Mouse (Mus musculus) heart, postnatal 36 days (tissue): ENCODE measurements around the gene Dnaaf2. TPM values are rescaled to one million over a fixed set of nuclear protein-coding genes. Genes with fewer than 3 reads are reported as not detected.

ENCODE experiments used
- DNase-seq, 2 experiments: peaks; one replicate each; pipeline ENCODE4 v3.0.0; 2021 to 2022
- intact Hi-C: fragments of 180-260 bp; cut with DNase I; formaldehyde crosslinking; loops from one replicate; pipeline ENCODE4 v1.15.1; 2025
- total RNA-seq, 2 experiments: library from RNA; stranded (reverse); gene quantifications; 2 replicates each; pipeline ENCODE4 v1.2.3; 2021

Gene Dnaaf2
- total RNA-seq, 2 experiments from 2014 or later, result 0.41 to 0.83 TPM

DNA sequence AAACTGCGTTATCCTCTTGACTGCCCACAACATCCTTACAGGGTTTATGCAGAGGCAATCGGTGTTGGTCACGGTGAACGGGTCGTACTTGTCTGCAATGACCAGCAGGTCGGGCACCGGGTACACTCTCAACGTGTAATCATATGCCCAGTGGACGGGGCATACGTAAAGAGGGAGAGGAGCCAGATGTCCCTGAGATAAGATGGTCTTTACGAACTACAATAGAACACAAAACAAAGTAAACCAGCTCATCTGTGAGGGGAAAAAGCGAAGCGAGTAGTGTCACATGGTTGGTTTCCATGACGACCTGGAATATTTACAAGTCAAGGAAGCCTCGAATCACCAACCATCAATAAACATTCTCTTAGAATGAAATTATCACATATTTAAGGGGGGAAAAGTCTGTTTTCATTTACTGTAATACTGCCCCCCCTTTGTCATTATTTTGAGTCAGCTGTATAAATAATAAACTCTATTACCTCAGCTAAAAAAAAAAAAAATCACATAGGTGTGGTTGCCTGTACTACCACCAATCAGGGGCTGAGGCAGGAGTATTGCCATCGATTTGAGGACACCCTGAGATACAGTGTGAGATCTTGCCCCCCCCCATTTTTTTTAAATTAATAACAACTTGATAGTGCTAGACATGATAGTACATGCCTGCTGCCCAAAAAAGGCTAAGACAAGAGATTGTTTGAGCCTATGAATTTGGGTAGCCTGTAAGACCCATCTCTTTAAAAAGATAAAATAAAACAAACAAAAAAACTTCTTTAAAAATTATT is 6.0 kb upstream of the Dnaaf2 start, which contains the start of gene Gm49384:
Gene Gm49384 (minus strand): TSS at position 216 of the 782 bp plus-strand sequence.
- intact Hi-C loops, result loop anchor here (10.0 kb wide), 1 partner anchor 381 kb away; the partner anchor contains the start of gene Vcpkmt
- no peak for DNase-seq

DNA sequence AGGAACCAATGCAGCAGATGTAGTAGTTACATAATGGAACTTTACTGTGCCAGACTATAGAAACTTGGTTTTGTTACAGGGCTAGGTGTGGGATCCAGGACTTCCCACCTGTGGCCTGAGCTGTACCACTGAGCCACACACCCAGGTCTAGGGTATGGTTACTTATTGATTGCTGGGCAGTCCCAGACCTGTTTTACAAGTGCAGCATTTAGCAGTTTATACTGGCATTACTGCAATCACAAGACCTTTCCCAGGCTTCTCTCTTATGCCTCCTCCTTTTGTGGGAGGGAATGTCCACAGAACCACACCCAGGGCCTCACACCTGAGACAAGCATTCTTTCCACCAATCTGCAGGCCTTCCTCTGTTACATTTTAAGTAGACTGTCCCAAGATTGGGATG is 756 bp upstream of the Dnaaf2 start:
- intact Hi-C loops, result loop anchor here (2.0 to 5.0 kb wide), 3 partner anchors 42 to 483 kb away; partner anchors contain the start of genes Klhdc1, Klhdc2 and Sos2
- DNase-seq, result no peak

DNA sequence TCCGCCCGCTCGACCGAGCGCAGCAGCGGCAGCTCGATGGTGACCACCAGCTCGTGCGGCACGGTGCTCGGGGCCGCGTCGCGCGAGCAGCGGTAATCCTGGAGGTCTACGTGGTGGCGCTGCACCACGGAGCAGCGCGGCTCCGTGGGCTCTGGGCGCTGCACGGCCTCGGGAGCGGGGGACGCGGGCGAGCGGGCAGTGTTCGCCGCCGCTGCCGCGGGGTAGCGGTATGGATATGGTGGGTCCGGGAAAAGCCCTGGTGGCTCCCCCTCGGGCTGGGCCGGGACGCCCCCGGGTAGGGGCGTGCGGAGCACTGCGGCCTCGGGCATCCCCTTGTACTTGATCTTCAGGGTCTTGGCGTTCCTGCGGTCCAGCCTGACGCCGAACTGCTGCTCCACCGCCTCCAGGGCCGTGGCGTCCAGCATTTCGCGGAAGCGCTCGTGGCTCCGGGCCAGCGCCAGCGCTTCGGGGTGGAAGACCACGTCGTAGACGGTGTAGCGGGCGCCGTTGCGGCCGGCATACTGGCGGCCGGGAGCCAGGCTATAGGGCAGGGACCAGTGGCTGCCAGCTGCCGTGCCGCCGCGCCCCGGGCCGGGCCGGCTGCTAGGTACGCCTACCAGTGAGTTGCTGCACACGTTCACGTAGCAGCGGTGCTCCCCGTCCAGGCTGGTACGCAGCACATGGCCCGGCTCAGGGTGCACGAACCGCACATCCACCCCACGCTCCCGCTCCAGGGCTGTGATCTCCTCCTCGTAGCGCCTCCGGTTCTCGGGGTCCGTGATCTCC is 658 bp downstream of the Dnaaf2 start:
- intact Hi-C loops, result loop anchor here (1.0 to 5.0 kb wide), 4 partner anchors 13 to 485 kb away; partner anchors contain the start of genes Klhdc1, Klhdc2, Mgat2 and Rpl36al
- DNase-seq, result peak; percentile 66 to 75

DNA sequence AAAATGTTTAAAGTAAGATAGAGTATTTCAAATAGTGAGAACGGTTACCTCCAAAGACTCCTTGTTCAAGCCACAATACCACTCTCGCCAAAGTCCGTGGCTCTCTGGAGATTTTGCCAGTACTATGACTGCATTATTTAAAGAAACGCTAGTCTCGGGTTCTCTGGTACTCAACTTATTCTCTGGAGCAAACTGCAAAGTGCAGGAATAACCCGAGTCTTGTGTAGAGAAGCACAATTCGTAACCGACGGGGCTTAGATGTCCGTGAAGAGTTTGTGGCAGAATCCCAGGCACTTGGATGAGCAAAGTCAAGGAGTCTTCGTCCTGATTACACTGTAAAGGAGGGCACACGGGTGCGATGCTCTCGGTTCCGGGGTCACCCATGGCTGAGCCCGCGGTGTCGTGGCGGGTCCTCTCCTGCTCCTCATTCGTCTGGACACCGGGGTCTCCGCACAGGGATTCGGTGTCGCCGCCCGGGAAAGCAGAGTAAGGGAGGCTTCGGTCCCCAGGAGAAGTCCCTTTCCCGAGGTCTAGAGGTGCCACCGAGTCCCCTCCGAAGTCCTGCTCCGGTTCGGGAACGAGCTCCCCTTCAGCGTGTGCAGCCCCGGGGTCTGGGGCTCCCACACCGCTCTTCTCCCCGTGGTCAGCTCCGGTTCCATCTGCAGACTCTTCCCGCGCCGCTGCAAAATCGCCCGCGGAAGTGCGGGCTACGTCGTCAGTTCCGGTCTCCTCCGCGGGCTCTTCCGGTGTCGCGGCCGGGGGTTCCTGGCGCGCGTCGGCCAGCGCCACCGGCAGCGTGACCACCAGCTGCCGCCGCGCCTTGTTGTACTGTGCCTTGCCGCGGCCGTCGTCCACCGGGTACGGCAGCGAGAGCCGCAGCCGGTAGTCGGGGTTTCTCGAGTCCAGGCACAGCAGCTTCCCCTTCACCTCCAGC is 1.5 kb downstream of the Dnaaf2 start, which contains the start of gene Gm49383:
Gene Gm49383 (minus strand): TSS at position 661 of the 934 bp plus-strand sequence.
- DNase-seq, result peak; percentile 73 to 78
- intact Hi-C loops, result loop anchor here (1.0 to 5.0 kb wide), 3 partner anchors 12 to 486 kb away; partner anchors contain the start of genes Klhdc2, Mgat2, Rpl36al and Sos2

DNA sequence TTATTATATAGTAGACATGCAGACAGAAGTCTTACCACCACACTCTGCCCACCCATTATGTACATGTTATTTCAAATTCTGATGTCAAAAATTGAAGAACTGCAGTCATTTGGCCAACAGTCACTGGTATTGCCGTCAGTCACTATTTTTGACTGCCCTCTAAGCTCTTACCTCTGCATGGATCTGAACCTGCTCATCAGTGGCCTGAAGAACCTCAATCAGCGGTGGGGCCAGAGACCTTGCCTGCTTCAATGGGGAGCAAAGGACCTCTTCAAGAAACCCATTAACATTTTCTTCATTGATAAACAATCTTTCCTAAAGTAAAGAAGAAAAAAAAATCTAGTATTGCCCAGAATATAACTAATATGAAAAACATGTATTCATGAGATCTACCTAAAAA is 5.6 kb downstream of the Dnaaf2 start:
- intact Hi-C loops, result no loop called here
- no peak for DNase-seq

DNA sequence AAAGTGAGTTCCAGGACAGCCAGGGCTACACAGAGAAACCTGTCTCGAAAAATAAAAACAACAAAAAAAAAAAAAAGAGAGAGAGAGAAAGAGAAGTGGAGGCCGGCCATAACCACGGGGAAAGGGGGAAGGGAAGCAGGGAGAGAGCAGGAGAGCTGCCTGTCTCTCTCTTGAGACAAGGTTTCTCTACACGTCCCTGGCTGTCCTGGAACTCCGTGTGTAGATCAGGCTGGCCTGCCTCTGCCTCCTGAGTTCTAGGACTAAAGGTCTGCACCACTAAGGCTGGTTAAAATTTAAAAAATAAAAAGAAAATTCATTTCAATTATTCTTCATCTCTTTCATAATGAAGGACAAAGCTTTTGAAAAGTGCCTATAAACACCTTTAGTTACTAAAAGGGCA is 6.8 kb downstream of the Dnaaf2 start:
- no peak for DNase-seq
- intact Hi-C loops, result no loop called here

DNA sequence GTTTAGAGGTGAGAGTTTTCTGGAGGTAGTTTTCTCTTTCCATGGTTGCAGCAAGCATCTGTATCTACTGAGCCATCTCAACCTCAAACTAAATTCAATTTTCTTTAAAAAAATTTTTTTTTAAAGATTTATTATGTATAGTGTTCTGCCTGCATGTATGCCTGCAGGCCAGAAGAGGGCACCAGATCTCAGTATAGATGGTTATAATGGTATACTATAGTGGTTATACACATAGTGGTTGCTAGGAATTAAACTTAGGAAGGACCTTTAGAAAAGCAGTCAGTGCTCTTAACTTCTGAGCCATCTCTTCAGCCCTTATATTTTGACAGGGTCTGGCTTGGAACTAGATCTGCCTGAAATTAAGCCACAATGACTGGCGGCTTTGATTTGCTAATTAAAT is 7.7 kb downstream of the Dnaaf2 start:
- DNase-seq, result no peak

DNA sequence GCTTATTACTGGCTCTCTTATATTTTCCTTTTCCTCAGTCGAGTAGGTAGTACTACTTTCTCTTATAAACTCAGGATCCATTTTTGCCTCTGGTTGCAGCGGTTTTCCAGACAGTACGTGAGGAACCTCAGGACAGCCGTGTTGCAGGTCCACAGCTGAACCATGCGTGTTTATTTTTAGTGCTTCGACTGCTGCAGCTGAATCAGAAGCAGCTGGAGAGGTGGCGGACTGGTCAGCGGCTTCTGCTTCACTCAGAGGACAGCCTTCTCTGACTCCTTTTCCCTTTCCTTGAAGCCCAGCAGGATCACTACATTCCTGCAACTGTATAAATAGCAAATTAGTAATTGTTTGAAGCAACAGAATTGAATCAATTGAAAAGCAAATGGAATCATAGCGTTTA is 8.2 kb downstream of the Dnaaf2 start:
- no peak for DNase-seq
- intact Hi-C loops, result no loop called here

More for the DNA sequence above, 7.7 kb downstream of the Dnaaf2 start:
- intact Hi-C loops, result no loop called here

DNA sequence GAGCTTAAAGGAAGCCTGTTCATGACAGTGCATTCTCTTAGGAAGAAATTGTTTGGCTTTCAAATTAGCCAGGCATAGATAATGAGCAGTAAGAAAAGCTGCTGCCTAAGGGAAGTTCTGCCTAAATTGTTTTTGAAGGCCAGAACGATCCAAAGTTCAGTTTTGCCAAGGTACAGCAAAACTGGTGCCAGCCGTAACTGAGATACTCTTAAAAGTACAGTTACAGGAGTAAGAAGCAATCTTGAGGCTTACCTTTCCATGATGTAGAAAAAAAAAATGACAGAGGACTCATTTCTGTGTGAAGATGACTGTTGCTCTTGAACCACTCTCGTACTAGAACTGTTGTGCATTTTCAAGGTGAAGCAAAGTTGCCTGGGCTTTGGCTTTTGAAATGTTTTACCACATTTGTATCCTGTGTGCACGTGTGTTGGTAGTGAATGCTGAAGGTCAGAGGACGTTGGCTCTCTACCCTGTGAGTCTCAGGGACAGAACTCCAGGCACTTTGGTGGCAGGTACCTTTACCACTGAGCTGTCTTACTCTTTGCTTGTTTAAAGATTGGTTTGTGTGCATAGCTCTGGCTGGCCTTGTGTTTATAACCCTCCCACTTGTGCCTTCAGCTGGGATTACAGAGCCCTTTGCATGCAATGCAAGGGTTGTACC is 11.3 kb downstream of the Dnaaf2 start:
- DNase-seq, result no peak
- intact Hi-C loops, result no loop called here

DNA sequence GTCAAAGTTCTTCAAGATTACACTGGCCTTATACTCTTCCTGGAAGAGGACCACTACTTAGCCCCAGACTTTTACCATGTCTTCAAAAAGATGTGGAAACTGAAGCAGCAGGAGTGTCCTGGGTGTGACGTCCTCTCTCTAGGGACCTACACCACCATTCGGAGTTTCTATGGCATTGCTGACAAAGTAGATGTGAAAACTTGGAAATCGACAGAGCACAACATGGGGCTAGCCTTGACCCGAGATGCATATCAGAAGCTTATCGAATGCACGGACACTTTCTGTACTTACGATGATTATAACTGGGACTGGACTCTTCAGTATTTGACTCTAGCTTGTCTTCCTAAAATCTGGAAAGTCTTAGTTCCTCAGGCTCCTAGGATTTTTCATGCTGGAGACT is 12.9 kb downstream of the Dnaaf2 start:
- no peak for DNase-seq

DNA sequence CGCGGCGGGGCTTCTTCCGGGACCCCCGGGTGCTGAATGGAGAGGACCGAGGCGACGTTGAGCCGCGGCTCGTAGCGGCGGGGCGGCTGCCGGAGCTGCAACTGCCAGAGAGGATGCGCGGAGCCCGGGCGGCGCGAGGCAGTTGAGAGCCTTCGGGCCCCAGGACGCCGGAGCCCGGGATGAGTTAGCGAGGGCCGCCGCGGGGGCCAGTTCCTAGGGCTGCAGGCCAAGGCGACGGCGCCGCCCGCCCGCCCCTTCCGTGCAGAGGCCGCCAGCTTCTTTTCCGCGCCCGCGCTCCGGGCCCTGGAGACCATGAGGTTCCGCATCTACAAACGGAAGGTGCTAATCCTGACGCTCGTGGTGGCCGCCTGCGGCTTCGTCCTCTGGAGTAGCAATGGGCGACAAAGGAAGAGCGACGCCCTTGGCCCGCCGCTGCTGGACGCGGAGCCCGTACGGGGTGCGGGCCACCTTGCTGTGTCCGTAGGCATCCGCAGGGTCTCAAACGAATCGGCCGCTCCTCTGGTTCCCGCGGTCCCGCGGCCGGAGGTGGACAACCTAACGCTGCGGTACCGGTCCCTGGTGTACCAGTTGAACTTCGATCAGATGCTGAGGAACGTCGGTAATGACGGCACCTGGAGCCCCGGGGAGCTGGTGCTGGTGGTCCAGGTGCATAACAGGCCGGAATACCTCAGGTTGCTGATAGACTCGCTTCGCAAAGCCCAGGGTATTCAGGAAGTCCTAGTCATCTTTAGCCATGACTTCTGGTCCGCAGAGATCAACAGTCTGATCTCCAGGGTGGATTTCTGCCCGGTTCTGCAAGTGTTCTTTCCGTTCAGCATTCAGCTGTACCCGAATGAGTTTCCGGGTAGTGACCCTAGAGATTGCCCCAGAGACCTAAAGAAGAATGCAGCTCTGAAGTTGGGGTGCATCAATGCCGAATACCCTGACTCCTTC is 13.6 kb downstream of the Dnaaf2 start:
- intact Hi-C loops, result loop anchor here (1.0 kb wide), 1 partner anchor 13 kb away; the partner anchor contains the start of gene Gm49383

More for the DNA sequence above, 12.9 kb downstream of the Dnaaf2 start:
- intact Hi-C loops, result no loop called here

DNA sequence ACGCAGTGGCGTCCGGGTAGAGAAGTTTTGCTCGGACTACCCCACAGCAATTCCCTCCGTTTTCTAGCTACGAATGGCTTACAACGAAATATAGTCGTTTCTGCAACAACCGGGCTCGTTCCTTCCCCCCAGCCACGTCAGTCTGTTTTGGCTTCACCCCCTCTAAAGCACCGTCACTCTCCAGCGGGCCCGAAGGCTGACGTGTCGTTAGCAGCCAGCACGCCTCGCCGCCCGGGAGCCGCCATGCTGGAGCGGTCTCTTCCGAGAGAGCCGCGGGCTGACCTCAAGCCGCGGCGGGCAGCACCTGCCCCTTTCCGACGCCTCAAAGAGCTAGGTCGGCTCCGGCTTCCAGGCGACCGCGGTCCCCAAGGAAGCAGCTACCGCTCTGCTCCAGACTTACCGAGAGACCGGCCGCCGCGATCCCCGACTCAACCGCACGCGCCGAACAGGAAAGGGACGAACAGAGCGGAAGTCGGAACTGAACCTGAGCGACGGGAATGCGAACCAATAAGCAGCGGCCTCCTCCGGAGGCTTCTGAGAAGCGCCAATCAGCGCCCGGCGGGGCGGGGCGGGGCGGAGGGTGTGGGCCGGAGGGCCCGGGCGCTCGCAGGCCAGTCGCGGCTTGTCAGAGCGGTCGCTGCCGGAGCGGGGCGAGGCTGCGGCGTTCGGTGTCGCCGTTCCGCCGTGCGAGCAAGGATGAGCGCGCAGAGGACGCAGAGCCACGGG is 14.5 kb downstream of the Dnaaf2 start, which contains the start of the genes Rpl36al and Mgat2:
Gene Rpl36al (minus strand): TSS at position 501 of the 726 bp plus-strand sequence.
Gene Mgat2 (plus strand): TSS at position 575 of the 726 bp plus-strand sequence.
- intact Hi-C loops, result loop anchor here (1.0 kb wide), 1 partner anchor 14 kb away; the partner anchor contains the start of gene Gm49383
- DNase-seq, result peak; percentile 98 to 99

More for the DNA sequence above, 13.6 kb downstream of the Dnaaf2 start:
- DNase-seq, result peak in 1 of 2 experiments; percentile 70

DNA sequence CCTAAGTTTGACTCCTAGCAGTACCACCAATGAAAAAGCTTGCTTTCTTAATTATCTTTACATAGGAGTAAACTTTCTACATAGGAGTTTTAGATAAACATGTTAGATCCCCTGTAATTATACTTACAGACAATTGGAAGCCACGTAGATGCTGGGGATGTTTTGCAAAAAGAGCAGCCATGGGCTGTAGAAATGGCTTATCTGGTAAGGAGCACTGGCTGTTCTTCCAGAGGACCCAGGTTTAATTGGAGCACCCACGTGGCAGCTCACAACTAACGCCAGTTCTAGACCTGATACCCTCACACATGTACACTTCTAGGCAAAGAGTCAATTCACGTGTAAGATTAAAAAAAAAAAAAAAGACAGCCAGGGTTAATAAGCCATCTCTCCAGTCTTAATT is 16.4 kb downstream of the Dnaaf2 start:
- no peak for DNase-seq
- intact Hi-C loops, result no loop called here

DNA sequence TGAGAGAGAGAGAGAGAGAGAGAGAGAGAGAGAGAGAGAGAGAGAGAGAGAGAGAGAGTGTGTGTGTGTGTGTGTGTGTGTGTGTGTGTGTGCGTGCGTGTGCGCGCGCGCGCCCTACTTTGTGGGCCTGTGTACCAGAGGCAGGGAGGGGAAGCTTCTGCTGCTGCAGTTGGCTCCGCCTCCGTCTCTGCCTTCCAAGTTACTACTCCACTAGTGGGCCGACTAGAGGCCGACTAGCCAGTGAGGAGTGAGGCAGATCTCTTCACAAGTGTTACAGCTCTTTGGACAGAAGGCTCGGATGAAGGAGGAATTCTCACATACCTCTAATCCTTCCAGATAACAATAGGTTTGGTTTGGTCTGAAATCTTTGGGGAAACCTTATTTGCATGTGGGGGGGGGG is 18.9 kb downstream of the Dnaaf2 start:
- intact Hi-C loops, result no loop called here
- DNase-seq, result no peak

DNA sequence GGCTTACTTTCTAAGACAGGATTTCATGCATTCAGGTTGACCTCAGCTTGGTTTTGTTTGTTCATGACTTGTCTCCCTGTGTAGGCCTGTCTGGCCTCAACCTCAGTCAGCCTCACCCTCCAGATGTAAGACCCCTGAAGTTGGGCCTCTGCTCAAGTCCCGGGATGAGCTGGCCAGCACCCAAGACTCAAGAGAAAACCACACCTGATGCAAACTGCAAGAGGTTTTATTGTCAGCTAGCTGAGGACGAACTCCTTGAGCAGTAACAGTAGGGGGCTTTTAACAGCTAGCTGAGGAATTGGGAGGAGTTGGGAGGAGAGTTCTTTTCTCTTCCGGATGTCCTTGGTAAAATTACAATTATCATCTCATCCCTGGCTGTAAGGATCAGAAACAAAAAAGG is 20.7 kb downstream of the Dnaaf2 start:
- no peak for DNase-seq
- intact Hi-C loops, result no loop called here

DNA sequence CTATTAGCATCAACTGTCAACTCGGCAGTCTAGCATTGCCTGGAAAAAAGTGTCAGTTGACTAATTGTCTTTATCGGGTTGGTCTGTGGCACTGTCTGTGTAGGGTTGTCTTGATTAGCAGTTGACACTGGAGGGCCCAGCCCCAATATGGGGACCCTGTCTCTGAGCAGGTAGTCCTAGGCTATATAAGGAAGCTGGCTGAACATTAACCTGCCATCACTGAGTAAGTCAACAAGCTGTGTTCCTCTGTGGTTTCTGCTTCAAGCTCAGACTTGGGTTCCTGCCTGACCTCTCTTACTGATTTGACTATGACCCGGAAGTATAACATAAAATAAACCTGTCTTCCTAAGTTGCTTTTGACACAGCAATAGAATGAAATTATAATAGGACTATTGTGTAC is 22.3 kb downstream of the Dnaaf2 start:
- intact Hi-C loops, result no loop called here
- DNase-seq, result no peak

DNA sequence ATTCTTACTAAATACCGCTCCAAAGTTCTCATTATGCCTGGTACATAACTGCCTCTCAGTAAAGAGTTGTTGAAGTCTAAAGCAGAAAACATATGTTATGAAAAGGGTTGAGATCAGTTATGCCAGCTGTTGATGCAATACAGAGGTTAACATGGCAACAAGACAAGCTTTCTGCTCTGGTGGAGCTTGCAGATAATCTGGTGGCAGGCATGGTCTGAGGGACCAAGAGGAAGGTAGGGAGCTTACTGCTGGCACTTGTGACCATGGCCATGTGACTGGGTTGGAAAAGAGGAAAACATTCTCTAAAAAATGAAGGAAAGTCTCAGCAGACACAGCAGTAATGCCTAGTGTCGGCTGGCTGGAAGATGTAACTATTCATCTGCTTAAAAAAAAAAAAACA is 26.9 kb downstream of the Dnaaf2 start:
- intact Hi-C loops, result no loop called here
- DNase-seq, result no peak
